Mouse (Mus musculus) CH12.LX (cell line): Measurements from ENCODE around the gene Mmab. TPM values are rescaled to one million over a fixed set of nuclear protein-coding genes. Genes with fewer than 3 reads are reported as not detected.

Source experiments
- DNase-seq: peaks from one replicate; pipeline ENCODE4 v3.0.0-alpha.2; 2013; ENCODE audit errors: extremely low read depth
- H3K27ac ChIP-seq: 2 replicates; pipeline ENCODE4 v1.5.1; 2012; ENCODE audit warnings: low read depth, mild to moderate bottlenecking, control low read depth, moderate library complexity; ENCODE audit not compliant: insufficient read depth
- H3K27me3 ChIP-seq: replicated peaks from 2 replicates; pipeline ENCODE3; 2012; ENCODE audit warnings: inconsistent platforms
- H3K36me3 ChIP-seq, 2 experiments: replicated peaks in 1 of 2; 2 replicates each; pipeline versions ENCODE3 to v1.6.1; 2012; ENCODE audit warnings: inconsistent platforms in 1 of 2, low read length in 1 of 2, mild to moderate bottlenecking in 1 of 2, mixed read lengths in 1 of 2, moderate library complexity in 1 of 2; ENCODE audit not compliant: control insufficient read depth in 1 of 2, insufficient read depth in 1 of 2
- H3K4me1 ChIP-seq, 2 experiments: 2 replicates each; pipeline ENCODE4 v1.6.1; 2012; ENCODE audit warnings: inconsistent platforms in 1 of 2, moderate library complexity in 1 of 2; ENCODE audit not compliant: insufficient read depth in 2 of 2, control insufficient read depth in 1 of 2
- H3K4me2 ChIP-seq: 2 replicates; pipeline ENCODE4 v1.6.1; 2012; ENCODE audit warnings: low read depth, mild to moderate bottlenecking, control low read depth; ENCODE audit not compliant: poor library complexity, insufficient read depth, severe bottlenecking
- H3K4me3 ChIP-seq, 3 experiments: fragments of 150-350 bp in 1 of 3; sonication (generic) in 1 of 3; replicated peaks in 1 of 3; 2 replicates each; pipeline versions ENCODE3 to v1.5.1; 2011 to 2012; ENCODE audit warnings: low read depth in 2 of 3, low read length in 2 of 3, mild to moderate bottlenecking in 2 of 3, moderate library complexity in 2 of 3, control low read depth in 1 of 3, improper control_type of control experiment in 1 of 3, inconsistent platforms in 1 of 3, mixed read lengths in 1 of 3; ENCODE audit not compliant: poor library complexity in 1 of 3
- H3K79me2 ChIP-seq: replicated peaks from 2 replicates; pipeline ENCODE4 v1.6.1; 2012; ENCODE audit warnings: mild to moderate bottlenecking, moderate library complexity; ENCODE audit not compliant: control insufficient read depth, poor library complexity, insufficient read depth, severe bottlenecking; ENCODE audit errors: extremely low read depth
- H3K9ac ChIP-seq: 2 replicates; pipeline ENCODE4 v1.6.1; 2012; ENCODE audit warnings: low read depth, mild to moderate bottlenecking, control low read depth, moderate library complexity; ENCODE audit not compliant: insufficient read depth
- H3K9me3 ChIP-seq: replicated peaks from 2 replicates; pipeline ENCODE3; 2012; ENCODE audit warnings: low read length, inconsistent platforms, mixed read lengths
- CHD1 ChIP-seq: IDR thresholded peaks from 2 replicates; pipeline ENCODE4 v1.6.1; 2012; ENCODE audit warnings: low read depth, low read length, improper control_type of control experiment, inconsistent platforms
- CHD2 ChIP-seq: IDR thresholded peaks from 2 replicates; pipeline ENCODE4 v1.6.1; 2011; ENCODE audit warnings: low read length, improper control_type of control experiment
- CTCF ChIP-seq, 2 experiments: IDR thresholded peaks in 1 of 2; conservative IDR thresholded peaks in 1 of 2; 2 replicates each; pipeline ENCODE4 v1.5.1; 2011 to 2012; ENCODE audit warnings: low read depth in 2 of 2, low read length in 2 of 2, improper control_type of control experiment in 1 of 2, inconsistent platforms in 1 of 2, mild to moderate bottlenecking in 1 of 2, moderate library complexity in 1 of 2
- E2F4 ChIP-seq: IDR thresholded peaks from 2 replicates; pipeline ENCODE4 v1.6.1; 2011; ENCODE audit warnings: low read depth, low read length, improper control_type of control experiment; ENCODE audit not compliant: insufficient replicate concordance
- ELF1 ChIP-seq: IDR thresholded peaks from 2 replicates; pipeline ENCODE4 v1.6.1; 2014; ENCODE audit warnings: low read depth, mild to moderate bottlenecking, inconsistent platforms, low read length, improper control_type of control experiment
- GABPA ChIP-seq: IDR thresholded peaks from 2 replicates; pipeline ENCODE4 v1.6.1; 2012; ENCODE audit warnings: low read depth, low read length, improper control_type of control experiment, inconsistent platforms; ENCODE audit not compliant: insufficient replicate concordance
- HCFC1 ChIP-seq: IDR thresholded peaks from 2 replicates; pipeline ENCODE4 v1.6.1; 2012; ENCODE audit warnings: low read depth, mild to moderate bottlenecking, inconsistent platforms, low read length, improper control_type of control experiment
- IRF4 ChIP-seq: IDR thresholded peaks from 2 replicates; pipeline ENCODE4 v1.6.1; 2014; ENCODE audit warnings: low read depth, mild to moderate bottlenecking, inconsistent platforms, low read length, improper control_type of control experiment
- JUN ChIP-seq: IDR thresholded peaks from 2 replicates; pipeline ENCODE4 v1.6.1; 2011; ENCODE audit warnings: low read depth, mild to moderate bottlenecking, low read length, improper control_type of control experiment, moderate library complexity; ENCODE audit not compliant: insufficient read depth
- MAFK ChIP-seq: IDR thresholded peaks from 2 replicates; pipeline ENCODE4 v1.6.1; 2011; ENCODE audit warnings: low read length, improper control_type of control experiment; ENCODE audit not compliant: insufficient replicate concordance
- MAX ChIP-seq: IDR thresholded peaks from 2 replicates; pipeline ENCODE4 v1.6.1; 2011; ENCODE audit warnings: low read length, improper control_type of control experiment
- MAZ ChIP-seq: IDR thresholded peaks from 2 replicates; pipeline ENCODE4 v1.6.1; 2012; ENCODE audit warnings: low read depth, mild to moderate bottlenecking, inconsistent platforms, low read length, improper control_type of control experiment, moderate library complexity
- MXI1 ChIP-seq: IDR thresholded peaks from 2 replicates; pipeline ENCODE4 v1.6.1; 2011; ENCODE audit warnings: mild to moderate bottlenecking, low read depth, low read length, improper control_type of control experiment
- MYC ChIP-seq: IDR thresholded peaks from 2 replicates; pipeline ENCODE4 v1.6.1; 2011; ENCODE audit warnings: low read depth, mild to moderate bottlenecking, improper control_type of control experiment, low read length
- NELFE ChIP-seq: IDR thresholded peaks from 2 replicates; pipeline ENCODE4 v1.6.1; 2011; ENCODE audit warnings: low read depth, low read length, improper control_type of control experiment
- NRF1 ChIP-seq: IDR thresholded peaks from 2 replicates; pipeline ENCODE4 v1.6.1; 2014; ENCODE audit warnings: low read depth, mild to moderate bottlenecking, inconsistent platforms, low read length, improper control_type of control experiment, moderate library complexity
- PAX5 ChIP-seq: IDR thresholded peaks from 2 replicates; pipeline ENCODE4 v1.6.1; 2012; ENCODE audit warnings: low read length, inconsistent platforms, mixed read lengths
- POLR2A ChIP-seq: IDR thresholded peaks from 2 replicates; pipeline ENCODE4 v1.6.1; 2011; ENCODE audit warnings: low read depth, mild to moderate bottlenecking, improper control_type of control experiment, low read length
- POLR2AphosphoS2 ChIP-seq: IDR thresholded peaks from 2 replicates; pipeline ENCODE4 v1.6.1; 2011; ENCODE audit warnings: low read depth, low read length, improper control_type of control experiment
- RAD21 ChIP-seq: IDR thresholded peaks from 2 replicates; pipeline ENCODE4 v1.6.1; 2011; ENCODE audit warnings: low read depth, mild to moderate bottlenecking, low read length, improper control_type of control experiment, moderate library complexity
- SIN3A ChIP-seq: IDR thresholded peaks from 2 replicates; pipeline ENCODE4 v1.6.1; 2012; ENCODE audit warnings: low read length, improper control_type of control experiment, inconsistent platforms
- SMC3 ChIP-seq: IDR thresholded peaks from 2 replicates; pipeline ENCODE4 v1.6.1; 2011; ENCODE audit warnings: low read depth, low read length, improper control_type of control experiment
- UBTF ChIP-seq: IDR thresholded peaks from 2 replicates; pipeline ENCODE4 v1.6.1; 2012; ENCODE audit warnings: low read depth, mild to moderate bottlenecking, inconsistent platforms, low read length, improper control_type of control experiment, moderate library complexity
- USF2 ChIP-seq: conservative IDR thresholded peaks from 2 replicates; pipeline ENCODE4 v1.6.1; 2011; ENCODE audit warnings: low read depth, low read length, improper control_type of control experiment
- ZKSCAN1 ChIP-seq: IDR thresholded peaks from 2 replicates; pipeline ENCODE4 v1.6.1; 2012; ENCODE audit warnings: low read depth, inconsistent platforms, low read length, improper control_type of control experiment, borderline replicate concordance
- dilution Hi-C: fragments of 300-500 bp; cut with MboI; formaldehyde crosslinking; loops from 2 replicates; pipeline ENCODE4 v1.14.3; 2020; ENCODE audit warnings: low sequenced_read_pairs; ENCODE audit not compliant: extremely low pct_unique_long_range_greater_than_20kb, extremely low pct_ligation_motif_present
- in situ Hi-C: fragments of 300-500 bp; cut with MboI; formaldehyde crosslinking; loops from 3 replicates; pipeline ENCODE4 v1.14.3; 2019; ENCODE audit warnings: low sequenced_read_pairs, low pct_ligation_motif_present, low pct_unique_long_range_greater_than_20kb, mixed read lengths
- polyA plus RNA-seq: library from polyadenylated mRNA; unstranded; fragments of >175 nt; gene quantifications from 2 replicates; pipeline ENCODE4 v1.2.1, GENCODE M21; 2012; ENCODE audit warnings: low read depth; ENCODE audit not compliant: insufficient read length
- total RNA-seq, 2 experiments: library from RNA; depleted of rRNA; stranded (reverse); fragments of 300-350 nt in 1 of 2; fragments of >200 nt in 1 of 2; gene quantifications; 2 replicates each; pipeline ENCODE4 v1.2.3; 2012 to 2014

Mmab gene
- total and polyA plus RNA-seq, 3 experiments, result 9.3 to 14.4 (median 10.9) TPM

DNA sequence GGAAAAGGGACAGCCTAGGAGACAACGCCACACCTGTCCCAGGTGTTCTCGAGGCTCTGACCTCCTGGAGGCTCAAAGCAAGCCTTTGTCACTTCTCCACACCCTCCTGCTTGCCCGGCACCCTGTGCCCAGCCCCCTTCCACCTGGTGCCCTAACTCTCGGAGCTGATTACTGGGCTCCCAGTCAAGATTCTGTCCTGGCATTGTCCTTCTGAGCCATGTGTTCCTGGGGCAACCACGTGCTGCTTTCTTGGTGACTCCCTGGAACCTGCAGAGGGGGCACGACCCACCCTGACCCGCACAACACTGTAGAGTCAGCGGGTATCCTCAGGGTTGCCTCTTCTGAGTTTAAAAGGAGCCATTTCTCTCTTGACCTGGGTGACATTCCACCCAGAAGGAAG lies 9.5 kb downstream of the Mmab start:
- dilution Hi-C loops (no loop called here), in situ Hi-C loops (no loop called here)
- Histone ChIP-seq H3K4me2 (no peak overlapping the region), H3K9me3 (peaks cover 4% of the 10 kb centered on the region), H3K27ac (no peak overlapping the region), H3K9ac (no peak overlapping the region), H3K27me3 (no peaks in the 10 kb centered on the region), H3K36me3 (peaks cover 5 to 64% of the 10 kb centered on the region in 2 experiments), H3K79me2 (no peaks in the 10 kb centered on the region), H3K4me1 (peaks cover 0 to 12% of the 10 kb centered on the region in 2 experiments; a peak in 2 of 4 replicates), H3K4me3 (no peak overlapping the region)
- TF ChIP-seq CTCF (conservative IDR thresholded peaks at IDR 0.05 in 1 of 2, IDR thresholded peaks at IDR 0.05 in 1 of 2; ENCODE audit: low read depth in 2 of 2, low read length in 2 of 2) (no peak), NELFE (no peak), MYC (no peak), MAFK (no peak), ZKSCAN1 (no peak), USF2 (no peak), UBTF (no peak), JUN (no peak), POLR2AphosphoS2 (no peak), GABPA (no peak), E2F4 (no peak), ELF1 (no peak), NRF1 (no peak), HCFC1 (no peak), MAZ (no peak), CHD2 (no peak), MAX (no peak), IRF4 (no peak)
- no peak for DNase-seq

DNA sequence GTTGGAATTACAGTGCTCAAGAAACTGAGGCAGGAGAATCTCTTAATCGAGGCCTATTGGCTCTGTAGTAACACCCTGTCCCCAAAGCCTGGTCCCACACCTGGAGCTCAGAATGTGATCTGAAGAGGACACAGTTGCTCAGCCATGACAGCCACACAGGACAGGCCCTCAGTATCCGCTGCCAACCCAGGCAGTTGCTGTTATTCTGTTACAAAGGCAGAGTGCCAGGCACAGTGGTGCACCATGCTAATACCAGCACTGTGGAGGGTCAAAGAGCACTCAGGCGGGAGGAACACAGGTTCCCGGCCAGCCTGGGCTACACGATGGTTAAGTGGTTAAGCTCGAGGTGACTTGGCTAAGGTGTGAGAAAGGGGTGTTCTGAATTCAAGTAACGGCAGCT lies 14.1 kb downstream of the Mmab start:
- no peak for TF ChIP-seq NELFE
- TF ChIP-seq SIN3A, result no peak
- TF ChIP-seq ZKSCAN1, result no peak
- TF ChIP-seq MXI1, result no peak
- TF ChIP-seq UBTF, result no peak
- TF ChIP-seq GABPA, result no peak
- no peak for TF ChIP-seq MYC
- TF ChIP-seq CHD1, result no peak
- no peak for TF ChIP-seq POLR2AphosphoS2
- TF ChIP-seq HCFC1, result no peak
- TF ChIP-seq PAX5, result no peak
- TF ChIP-seq MAX, result no peak
- no peak for TF ChIP-seq SMC3
- no peak for TF ChIP-seq JUN
- TF ChIP-seq ELF1, result no peak
- TF ChIP-seq POLR2A, result no peak
- TF ChIP-seq RAD21, result no peak
- no peak for DNase-seq
- H3K4me1 ChIP-seq, result peaks cover 0 to 12% of the 10 kb centered on the region in 2 experiments; a peak in 2 of 4 replicates
- H3K27me3 ChIP-seq, result no peaks in the 10 kb centered on the region
- peaks cover 0 to 24% of the 10 kb centered on the region in 2 experiments for H3K36me3 ChIP-seq
- H3K9ac ChIP-seq, result no peak overlapping the region
- H3K79me2 ChIP-seq, result no peaks in the 10 kb centered on the region
- in situ Hi-C loops, result no loop called here
- no peak overlapping the region for H3K4me2 ChIP-seq
- H3K27ac ChIP-seq, result no peak overlapping the region
- no peak overlapping the region for H3K4me3 ChIP-seq
- peaks cover 4% of the 10 kb centered on the region for H3K9me3 ChIP-seq
- dilution Hi-C loops, result no loop called here
